Mouse (Mus musculus) mouse embryonic stem cell (cell line): ENCODE results near the gene Papln.

Experiments used
- in situ Hi-C, 2 experiments: fragments of 300-500 bp; cut with MboI; formaldehyde crosslinking; loops; 1 replicate in 1 of 2; 3 replicates in 1 of 2; pipeline ENCODE4 v1.14.3; 2019 to 2020; ENCODE audit warnings: low sequenced_read_pairs in 2 of 2, low pct_unique_long_range_greater_than_20kb in 1 of 2, mixed read lengths in 1 of 2; ENCODE audit not compliant: unreplicated experiment in 1 of 2

Gene Papln

DNA sequence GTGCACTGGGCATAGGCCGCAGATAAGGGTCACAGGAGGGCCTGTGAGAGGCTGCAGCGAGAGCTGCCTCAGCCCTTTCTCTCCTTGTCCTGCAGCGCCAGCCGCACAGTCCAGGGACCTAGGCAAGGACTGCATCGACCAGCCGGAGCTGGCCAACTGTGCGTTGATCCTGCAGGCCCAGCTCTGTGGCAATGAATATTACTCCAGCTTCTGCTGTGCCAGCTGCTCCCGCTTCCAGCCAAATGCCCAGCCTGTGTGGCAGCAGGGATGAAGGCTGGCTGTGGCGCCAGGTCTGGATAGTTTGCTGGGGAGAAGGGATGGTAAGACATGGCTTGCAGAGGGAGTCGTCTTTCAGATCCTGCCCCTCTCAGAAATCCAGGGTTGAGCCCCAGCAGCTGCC lies 28.3 kb downstream of the Papln start:
- in situ Hi-C loops: loop anchor here in 1 of 2 experiments (25.0 kb wide), 1 partner anchor 271 kb away; the partner anchor contains the start of genes Acot3 and Acot5

DNA sequence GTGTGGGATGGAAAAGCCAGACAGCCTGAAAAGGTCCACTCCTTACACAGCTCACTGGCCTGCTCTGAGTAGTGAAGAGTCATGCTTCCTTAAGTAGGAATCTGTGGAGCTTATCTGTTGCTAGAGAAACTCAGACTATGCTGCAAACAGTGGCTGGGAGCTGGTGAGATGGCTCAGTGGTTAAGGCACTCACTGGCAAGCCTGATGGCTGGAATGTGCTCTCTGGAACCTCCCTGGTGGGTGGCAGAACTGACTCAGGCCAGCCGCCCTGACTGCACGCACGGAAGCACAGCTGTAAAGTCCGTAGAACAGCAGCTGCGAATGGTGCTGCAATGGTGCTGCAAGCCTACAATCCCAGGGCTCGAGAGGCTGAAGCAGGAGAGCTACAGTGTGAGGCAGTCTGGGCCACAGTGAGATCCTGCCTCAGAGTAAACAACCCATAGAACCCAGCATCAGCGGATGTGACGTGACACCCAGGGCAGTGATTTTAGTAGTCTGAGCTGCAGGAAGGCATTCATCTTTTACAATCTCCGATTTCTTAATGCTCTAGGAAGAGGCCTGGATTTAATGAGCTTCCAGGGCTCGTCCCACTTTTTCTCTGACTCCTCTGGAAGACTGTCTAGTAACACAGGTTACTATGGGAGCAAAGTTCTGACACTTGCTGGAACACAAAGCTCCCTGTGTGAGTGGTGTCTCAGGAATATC lies 29.4 kb downstream of the Papln start:
- in situ Hi-C loops: loop anchor here in 1 of 2 experiments (25.0 kb wide), 1 partner anchor 269 kb away; the partner anchor contains the start of genes Acot3 and Acot5

DNA sequence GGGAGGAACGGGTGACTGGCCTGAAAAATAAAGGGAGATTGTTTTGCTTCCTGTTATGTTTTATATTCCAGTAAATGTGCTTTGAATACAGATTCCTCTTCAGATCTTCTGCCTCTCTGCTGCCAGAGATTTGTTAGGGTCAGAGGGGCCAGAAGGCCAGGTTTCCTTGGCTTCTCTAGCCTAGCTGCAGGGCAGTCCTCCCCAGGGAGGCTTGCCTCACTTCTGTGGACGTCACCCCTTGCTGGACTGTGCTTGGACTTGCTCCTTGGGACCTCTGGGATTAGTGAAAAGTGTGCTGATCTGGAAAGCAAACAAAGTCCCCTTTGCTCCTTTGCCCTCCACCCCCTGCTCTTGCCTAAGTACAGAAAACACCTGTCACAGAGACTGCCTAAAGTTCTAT lies 31.6 kb downstream of the Papln start:
- in situ Hi-C loops: loop anchor here in 1 of 2 experiments (25.0 kb wide), 1 partner anchor 267 kb away; the partner anchor contains the start of genes Acot3 and Acot5

DNA sequence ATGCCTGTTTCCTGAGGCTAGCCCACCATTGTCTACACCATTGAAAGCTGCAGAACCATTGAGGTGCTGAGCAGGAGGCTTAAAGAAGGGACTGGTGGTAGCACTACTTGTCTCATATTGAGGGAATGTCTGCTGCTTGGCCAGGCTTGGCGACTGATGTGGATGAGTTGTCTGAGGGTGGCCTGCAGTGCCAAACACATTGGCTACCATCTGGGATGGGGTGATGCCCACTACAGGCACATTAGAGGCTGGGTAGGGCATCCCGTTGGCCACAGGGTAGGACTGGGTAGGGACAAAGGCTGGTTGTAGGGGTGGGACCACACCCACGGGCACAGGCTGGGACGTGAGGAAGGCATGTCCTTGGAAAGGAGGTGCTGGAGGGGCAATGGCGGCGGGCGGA lies 32.2 kb downstream of the Papln start:
- in situ Hi-C loops: loop anchor here in 1 of 2 experiments (25.0 kb wide), 1 partner anchor 267 kb away; the partner anchor contains the start of genes Acot3 and Acot5

DNA sequence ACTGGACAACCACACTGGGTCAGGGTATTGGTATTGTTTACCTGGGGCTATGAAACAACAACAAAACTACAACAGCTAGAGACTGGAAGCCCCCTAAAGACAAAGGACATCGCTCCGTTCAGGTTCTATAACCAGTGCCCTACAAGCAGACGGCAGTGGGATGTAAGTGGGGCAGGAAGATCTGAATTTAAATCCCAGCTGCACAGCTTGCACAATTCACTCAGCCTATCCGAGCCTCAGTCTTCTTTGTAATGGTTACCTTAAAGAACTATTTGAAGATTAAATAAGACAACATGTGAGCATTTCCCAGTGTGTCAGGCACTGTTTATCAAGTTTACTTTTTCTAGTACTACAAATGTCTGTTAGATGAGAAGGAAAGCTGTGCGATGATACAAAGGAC lies 34.9 kb downstream of the Papln start:
- in situ Hi-C loops: loop anchor here in 1 of 2 experiments (25.0 kb wide), 1 partner anchor 264 kb away; the partner anchor contains the start of genes Acot3 and Acot5

DNA sequence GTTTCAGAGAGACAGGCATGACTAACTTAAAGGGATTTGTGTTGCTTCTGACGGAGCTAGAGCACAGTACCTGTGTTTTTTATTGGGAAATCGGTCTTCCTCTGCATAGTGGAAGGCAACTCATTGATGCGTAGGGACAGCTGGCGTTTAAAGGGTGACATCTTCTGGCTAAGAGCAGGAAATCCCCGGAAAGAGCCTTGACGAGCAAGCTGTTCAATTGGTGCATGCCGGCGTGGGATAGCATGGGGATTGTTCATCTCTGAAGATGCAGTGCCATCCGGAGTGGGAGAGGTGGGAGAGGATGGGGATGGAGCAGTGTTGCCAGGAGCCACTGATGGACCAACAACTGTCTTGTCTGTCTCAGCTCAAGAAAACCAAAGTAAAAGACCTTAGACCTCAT lies 37.5 kb downstream of the Papln start:
- in situ Hi-C loops: no loop called here

DNA sequence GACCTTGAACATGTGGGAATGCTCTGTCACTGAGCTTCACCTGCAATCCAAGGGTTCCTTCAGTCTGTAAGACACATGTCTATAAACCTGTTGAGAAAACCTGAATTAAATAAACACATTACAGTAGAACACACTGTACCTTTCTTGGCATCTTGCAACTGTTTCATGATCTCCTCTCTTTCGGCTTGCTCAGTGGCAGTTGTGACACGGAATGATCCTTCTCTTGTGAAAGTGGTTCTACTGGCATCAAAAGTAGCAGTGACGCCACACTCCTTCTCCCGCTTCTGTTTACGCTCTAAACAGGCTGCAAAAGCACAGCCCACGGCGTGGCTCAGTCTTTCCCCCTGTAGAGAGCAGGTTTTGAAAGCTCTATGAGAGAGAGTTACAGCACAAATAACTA lies 40.2 kb downstream of the Papln start:
- in situ Hi-C loops: no loop called here

DNA sequence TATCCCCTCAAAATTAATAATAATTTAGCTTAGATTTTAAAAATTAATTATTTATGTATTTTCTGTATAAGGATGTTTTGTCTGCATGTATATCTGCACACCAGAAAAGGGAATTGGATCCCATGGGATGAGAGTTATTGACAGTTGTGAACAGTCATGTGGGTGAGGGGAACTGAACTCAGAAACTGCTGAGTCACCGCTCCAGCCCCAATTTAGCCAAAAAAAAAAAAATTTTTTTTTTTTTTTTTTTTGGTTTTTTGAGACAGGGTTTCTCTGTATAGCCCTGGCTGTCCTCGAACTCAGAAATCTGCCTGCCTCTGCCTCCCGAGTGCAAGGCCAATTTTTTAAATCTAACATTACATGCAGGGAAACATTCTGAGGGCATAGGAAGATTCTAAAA lies 48.5 kb downstream of the Papln start:
- in situ Hi-C loops: no loop called here

DNA sequence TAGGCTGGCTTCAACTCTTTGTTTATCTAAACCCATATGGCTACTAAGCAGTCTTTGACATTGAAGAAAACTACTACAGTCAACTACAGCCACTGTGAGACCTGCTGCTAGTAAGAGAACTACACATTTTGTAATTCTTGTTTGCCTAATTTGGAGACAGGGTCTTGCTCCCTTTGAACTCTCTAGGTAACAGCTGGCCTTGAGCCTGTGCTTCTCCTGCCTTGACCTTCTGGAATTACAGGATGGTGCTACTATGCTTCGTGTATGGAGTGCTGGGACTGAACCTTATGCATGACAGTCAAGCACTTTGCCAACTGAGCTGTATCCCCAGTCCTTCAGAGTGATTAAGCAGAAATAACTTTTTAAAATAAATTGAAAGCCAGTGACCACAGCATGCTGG lies 53.2 kb downstream of the Papln start:
- in situ Hi-C loops: no loop called here

DNA sequence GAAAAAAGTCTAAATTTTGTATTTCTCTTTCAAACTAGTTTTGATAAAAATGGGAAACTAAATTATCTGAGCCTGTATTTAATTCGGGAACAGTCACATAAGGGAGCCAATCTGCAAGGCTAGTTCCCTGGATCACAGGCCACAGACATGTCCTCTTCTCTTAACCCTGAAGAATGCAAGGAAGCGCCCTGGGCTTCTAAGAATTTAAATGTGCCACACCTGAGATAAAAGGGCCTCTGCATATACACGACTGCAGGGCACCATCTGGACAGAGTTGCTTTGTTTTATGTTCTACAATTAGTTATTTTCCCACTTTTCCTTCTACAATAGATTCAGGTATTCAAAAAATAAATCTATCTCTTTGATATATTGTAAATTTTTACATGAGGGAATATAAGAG lies 67.0 kb downstream of the Papln start:
- in situ Hi-C loops: no loop called here

DNA sequence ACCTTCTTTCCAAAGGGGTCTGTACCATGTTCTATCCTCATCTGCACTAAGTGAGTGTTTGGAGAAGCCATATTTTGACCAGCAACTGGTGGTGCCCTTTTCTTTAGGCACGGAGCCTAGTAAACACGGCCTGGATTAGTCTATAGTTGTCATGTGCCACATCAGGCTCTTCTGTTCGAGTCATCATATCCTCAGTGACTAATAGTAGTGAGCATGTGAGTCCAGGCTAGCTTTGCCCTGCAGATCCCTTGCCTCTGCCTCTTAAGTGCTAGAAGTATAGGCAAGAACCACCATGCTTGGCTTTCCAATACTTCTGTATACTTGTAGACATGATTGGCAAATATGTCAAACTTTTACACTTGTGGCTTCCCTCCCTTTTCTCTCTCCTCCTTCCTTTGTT lies 70.5 kb downstream of the Papln start:
- in situ Hi-C loops: no loop called here

DNA sequence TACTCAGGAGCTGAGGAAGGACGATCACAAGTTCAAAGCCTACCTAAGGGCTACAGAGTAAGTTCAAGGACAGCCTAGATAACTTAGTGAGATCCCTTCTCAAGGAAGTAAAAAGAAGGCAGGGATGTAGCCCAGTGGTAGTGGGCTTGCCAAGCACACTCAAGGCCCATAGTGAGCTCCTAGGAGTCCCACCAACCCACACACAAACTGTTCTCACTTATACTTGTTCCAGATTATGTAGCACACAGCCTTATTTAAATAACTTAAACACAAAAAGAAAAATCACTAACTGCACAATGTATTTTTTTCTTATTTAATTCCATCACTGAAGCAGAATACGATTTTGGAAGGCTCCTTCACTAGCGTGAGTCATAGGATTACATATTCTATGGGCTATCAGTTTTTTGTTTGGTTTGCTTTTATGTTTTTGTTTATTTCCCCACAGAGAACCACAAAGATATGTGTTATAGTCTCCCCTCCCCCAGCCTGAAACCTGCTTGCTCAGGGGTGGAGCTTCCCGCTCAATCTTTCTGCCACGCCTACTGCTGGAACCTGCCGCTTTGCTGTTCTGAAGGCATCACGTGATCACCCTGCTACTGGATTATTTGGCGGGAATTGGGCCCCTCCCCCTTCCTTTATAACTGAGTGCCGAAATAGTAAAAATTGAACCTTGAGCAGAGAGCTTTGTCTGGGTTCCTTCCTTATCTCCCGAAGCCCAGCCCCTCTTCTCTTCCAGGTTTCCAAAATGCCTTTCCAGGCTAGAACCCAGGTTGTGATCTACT lies 78.2 kb downstream of the Papln start:
- in situ Hi-C loops: no loop called here
